Mouse (Mus musculus): ENCODE measurements around the gene B3gnt8. TPM values are rescaled to one million over a fixed set of nuclear protein-coding genes. Genes with fewer than 3 reads are reported as not detected.
A peak's percentile ranks its signal among the peaks of the same experiment; 100 is the strongest.

Gene B3gnt8
- polyA plus RNA-seq, 1 experiment = 32.8 TPM

DNA sequence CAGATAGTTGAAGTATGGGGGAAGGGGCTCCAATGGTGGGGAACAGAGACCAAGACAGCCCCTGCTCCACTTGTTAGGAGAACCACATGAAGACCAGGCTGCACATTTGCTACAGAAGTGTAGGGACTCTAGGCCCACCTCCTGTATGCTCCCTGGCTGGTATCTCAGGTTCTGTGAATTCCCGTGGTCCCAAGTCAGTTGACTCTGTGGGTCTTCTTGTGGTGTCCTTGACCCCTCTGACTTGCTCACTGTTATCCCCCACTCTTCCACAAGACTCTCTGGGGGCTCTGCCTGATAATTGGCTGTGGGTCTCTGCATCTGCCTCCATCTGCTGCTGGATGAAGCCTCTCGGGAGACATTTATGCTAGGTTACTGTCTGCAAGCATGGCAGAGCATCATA lies 35.2 kb upstream of the B3gnt8 start:
- no peak for DNase-seq
- H3K36me3 ChIP-seq (ENCODE audit: control insufficient read depth, insufficient read depth, low read length) = no peaks in the 10 kb centered on the region
- no peak overlapping the region for H3K4me3 ChIP-seq (ENCODE audit: control insufficient read depth, insufficient read depth, low read length)
- 96% methylated on average over 2 of the region's 2 CpGs for WGBS
- no peak for TF ChIP-seq POLR2A (IDR thresholded peaks at IDR 0.05; ENCODE audit: control insufficient read depth, extremely low read depth, insufficient read depth, low read length, poor library complexity)
- no peak for TF ChIP-seq CTCF (IDR thresholded peaks at IDR 0.05; ENCODE audit: borderline replicate concordance, control insufficient read depth, extremely low read depth, insufficient read depth, low read length, poor library complexity)
- H3K27ac ChIP-seq (ENCODE audit: control insufficient read depth, insufficient read depth, low read length) = no peak overlapping the region
- no peaks in the 10 kb centered on the region for H3K4me1 ChIP-seq (replicated peaks; ENCODE audit: control insufficient read depth, insufficient read depth, low read length)
- no peaks in the 10 kb centered on the region for H3K27me3 ChIP-seq (ENCODE audit: control insufficient read depth, insufficient read depth, low read length)

GRCm38 (mm10) chr7:25593859-25594258 lies 32.6 kb upstream of the B3gnt8 start:
- H3K36me3 ChIP-seq (ENCODE audit: control insufficient read depth, insufficient read depth, low read length) = no peaks in the 10 kb centered on the region
- H3K27me3 ChIP-seq (ENCODE audit: control insufficient read depth, insufficient read depth, low read length) = no peaks in the 10 kb centered on the region
- no peak overlapping the region for H3K4me3 ChIP-seq (ENCODE audit: control insufficient read depth, insufficient read depth, low read length)
- no peak for TF ChIP-seq POLR2A (IDR thresholded peaks at IDR 0.05; ENCODE audit: control insufficient read depth, extremely low read depth, insufficient read depth, low read length, poor library complexity)
- TF ChIP-seq CTCF (IDR thresholded peaks at IDR 0.05; ENCODE audit: borderline replicate concordance, control insufficient read depth, extremely low read depth, insufficient read depth, low read length, poor library complexity) = no peak
- WGBS = 67% methylated on average over 3 of the region's 3 CpGs
- no peak overlapping the region for H3K27ac ChIP-seq (ENCODE audit: control insufficient read depth, insufficient read depth, low read length)
- DNase-seq = no peak
- no peaks in the 10 kb centered on the region for H3K4me1 ChIP-seq (replicated peaks; ENCODE audit: control insufficient read depth, insufficient read depth, low read length)

- 20% methylated on average over 10 of the region's 10 CpGs for WGBS
- no peaks in the 10 kb centered on the region for H3K27me3 ChIP-seq (ENCODE audit: control insufficient read depth, insufficient read depth, low read length)
- H3K4me3 ChIP-seq (ENCODE audit: control insufficient read depth, insufficient read depth, low read length) = no peak overlapping the region
- peak; percentile 73 for DNase-seq
- no peak overlapping the region for H3K27ac ChIP-seq (ENCODE audit: control insufficient read depth, insufficient read depth, low read length)
- H3K4me1 ChIP-seq (replicated peaks; ENCODE audit: control insufficient read depth, insufficient read depth, low read length) = no peaks in the 10 kb centered on the region
- H3K36me3 ChIP-seq (ENCODE audit: control insufficient read depth, insufficient read depth, low read length) = no peaks in the 10 kb centered on the region
- no peak for TF ChIP-seq POLR2A (IDR thresholded peaks at IDR 0.05; ENCODE audit: control insufficient read depth, extremely low read depth, insufficient read depth, low read length, poor library complexity)
- TF ChIP-seq CTCF (IDR thresholded peaks at IDR 0.05; ENCODE audit: borderline replicate concordance, control insufficient read depth, extremely low read depth, insufficient read depth, low read length, poor library complexity) = peak; percentile 52; the same call in 1 of the 2 replicates
Observed at GRCm38 (mm10) chr7:25599663-25600062, 26.8 kb upstream of the B3gnt8 start.

DNA sequence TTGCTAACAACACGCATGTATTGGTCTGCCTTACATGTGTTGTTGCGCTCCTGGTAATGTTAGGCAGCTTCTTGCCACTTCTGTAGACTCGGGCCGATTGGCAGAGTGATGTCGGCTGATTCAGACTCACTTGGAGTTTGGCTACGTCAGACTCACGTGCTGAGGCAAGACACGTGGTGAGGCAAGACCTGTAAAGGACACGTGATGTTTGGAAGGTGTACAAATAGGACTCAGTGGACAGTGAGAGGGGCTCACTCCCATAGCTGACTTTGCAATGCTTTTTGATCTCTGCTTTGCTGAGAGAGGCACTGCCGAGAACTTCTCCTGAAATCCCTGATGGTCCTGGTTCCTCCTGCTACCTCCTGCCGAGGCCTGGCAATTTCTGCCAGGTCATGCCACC lies 25.8 kb upstream of the B3gnt8 start:
- 94% methylated on average over 11 of the region's 11 CpGs for WGBS
- no peak overlapping the region for H3K4me3 ChIP-seq (ENCODE audit: control insufficient read depth, insufficient read depth, low read length)

GRCm38 (mm10) chr7:25601346-25601745 lies 25.1 kb upstream of the B3gnt8 start:
- no peak for TF ChIP-seq POLR2A (IDR thresholded peaks at IDR 0.05; ENCODE audit: control insufficient read depth, extremely low read depth, insufficient read depth, low read length, poor library complexity)
- H3K27me3 ChIP-seq (ENCODE audit: control insufficient read depth, insufficient read depth, low read length) = no peaks in the 10 kb centered on the region
- H3K4me1 ChIP-seq (replicated peaks; ENCODE audit: control insufficient read depth, insufficient read depth, low read length) = peaks cover 2% of the 10 kb centered on the region; the same call in 1 of the 2 replicates
- no peaks in the 10 kb centered on the region for H3K36me3 ChIP-seq (ENCODE audit: control insufficient read depth, insufficient read depth, low read length)
- WGBS = 95% methylated on average over 16 of the region's 16 CpGs
- no peak overlapping the region for H3K4me3 ChIP-seq (ENCODE audit: control insufficient read depth, insufficient read depth, low read length)
- no peak for DNase-seq
- H3K27ac ChIP-seq (ENCODE audit: control insufficient read depth, insufficient read depth, low read length) = no peak overlapping the region

More for the DNA sequence above, 25.8 kb upstream of the B3gnt8 start:
- no peak overlapping the region for H3K27ac ChIP-seq (ENCODE audit: control insufficient read depth, insufficient read depth, low read length)
- H3K4me1 ChIP-seq (replicated peaks; ENCODE audit: control insufficient read depth, insufficient read depth, low read length) = no peaks in the 10 kb centered on the region
- H3K36me3 ChIP-seq (ENCODE audit: control insufficient read depth, insufficient read depth, low read length) = no peaks in the 10 kb centered on the region
- no peaks in the 10 kb centered on the region for H3K27me3 ChIP-seq (ENCODE audit: control insufficient read depth, insufficient read depth, low read length)
- TF ChIP-seq CTCF (IDR thresholded peaks at IDR 0.05; ENCODE audit: borderline replicate concordance, control insufficient read depth, extremely low read depth, insufficient read depth, low read length, poor library complexity) (no peak), POLR2A (IDR thresholded peaks at IDR 0.05; ENCODE audit: control insufficient read depth, extremely low read depth, insufficient read depth, low read length, poor library complexity) (no peak)
- no peak for DNase-seq

- no peak for TF ChIP-seq POLR2A (IDR thresholded peaks at IDR 0.05; ENCODE audit: control insufficient read depth, extremely low read depth, insufficient read depth, low read length, poor library complexity)
- no peak for TF ChIP-seq CTCF (IDR thresholded peaks at IDR 0.05; ENCODE audit: borderline replicate concordance, control insufficient read depth, extremely low read depth, insufficient read depth, low read length, poor library complexity)
- Histone ChIP-seq H3K27me3 (ENCODE audit: control insufficient read depth, insufficient read depth, low read length) (no peaks in the 10 kb centered on the region), H3K36me3 (ENCODE audit: control insufficient read depth, insufficient read depth, low read length) (no peaks in the 10 kb centered on the region), H3K27ac (ENCODE audit: control insufficient read depth, insufficient read depth, low read length) (no peak overlapping the region), H3K4me1 (replicated peaks; ENCODE audit: control insufficient read depth, insufficient read depth, low read length) (peaks cover 6% of the 10 kb centered on the region; the same call in 1 of the 2 replicates), H3K4me3 (ENCODE audit: control insufficient read depth, insufficient read depth, low read length) (no peak overlapping the region)
- no peak for DNase-seq
- 10% methylated on average over 4 of the region's 4 CpGs for WGBS
Observed at GRCm38 (mm10) chr7:25606625-25607063, 19.8 kb upstream of the B3gnt8 start.

DNA sequence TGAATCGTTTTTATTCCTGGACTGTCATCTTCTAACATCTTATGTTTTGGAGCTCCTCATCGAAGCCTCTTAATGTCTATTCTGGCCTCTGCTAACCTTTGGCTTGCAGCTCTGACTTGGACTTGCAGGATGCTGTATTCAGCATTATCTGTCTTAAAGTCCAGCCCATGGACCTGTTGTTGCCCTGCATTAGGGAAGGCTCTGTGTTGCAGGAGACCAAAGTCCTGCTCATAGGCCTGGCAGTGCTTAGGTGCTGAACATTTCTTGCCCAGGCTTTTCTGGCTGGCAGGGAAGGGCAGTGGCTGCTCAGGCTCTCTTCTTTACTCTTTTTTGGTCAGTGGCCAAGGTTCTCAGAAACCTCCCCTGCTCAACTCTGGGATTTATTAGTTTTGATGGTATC lies 19.3 kb upstream of the B3gnt8 start:
- Histone ChIP-seq H3K36me3 (ENCODE audit: control insufficient read depth, insufficient read depth, low read length) (no peaks in the 10 kb centered on the region), H3K4me1 (replicated peaks; ENCODE audit: control insufficient read depth, insufficient read depth, low read length) (peaks cover 6% of the 10 kb centered on the region; the same call in 1 of the 2 replicates), H3K27ac (ENCODE audit: control insufficient read depth, insufficient read depth, low read length) (no peak overlapping the region), H3K27me3 (ENCODE audit: control insufficient read depth, insufficient read depth, low read length) (no peaks in the 10 kb centered on the region), H3K4me3 (ENCODE audit: control insufficient read depth, insufficient read depth, low read length) (no peak overlapping the region)
- 52% methylated on average over 2 of the region's 2 CpGs for WGBS
- DNase-seq = no peak
- TF ChIP-seq CTCF (IDR thresholded peaks at IDR 0.05; ENCODE audit: borderline replicate concordance, control insufficient read depth, extremely low read depth, insufficient read depth, low read length, poor library complexity) (no peak), POLR2A (IDR thresholded peaks at IDR 0.05; ENCODE audit: control insufficient read depth, extremely low read depth, insufficient read depth, low read length, poor library complexity) (no peak)

Data from thymus, adult 2 months (tissue).